Mouse (Mus musculus) lung, embryonic 16.5 days (tissue): Measurements from ENCODE around the gene Anxa8. TPM values are rescaled to one million over a fixed set of nuclear protein-coding genes. Genes with fewer than 3 reads are reported as not detected.

Experiments used
- ATAC-seq: fragments of 200-750 bp; cut with Nextera tagmentation; 2 replicates; pipeline ENCODE4 v1.8.0; 2017; ENCODE audit warnings: low read depth, mild to moderate bottlenecking, moderate library complexity
- H3K27ac ChIP-seq: fragments of 300-500 bp; sonication (generic); 2 replicates; pipeline ENCODE4 v1.5.1; 2014; ENCODE audit warnings: mild to moderate bottlenecking, control low read depth, low read length
- H3K27me3 ChIP-seq: fragments of 300-500 bp; sonication (generic); 2 replicates; pipeline ENCODE4 v1.6.1; 2014; ENCODE audit warnings: low read depth, low read length, mixed read lengths; ENCODE audit not compliant: control insufficient read depth, insufficient read depth
- H3K36me3 ChIP-seq: fragments of 300-500 bp; sonication (generic); 2 replicates; pipeline ENCODE4 v1.6.1; 2014; ENCODE audit warnings: low read length; ENCODE audit not compliant: control insufficient read depth, insufficient read depth
- H3K4me1 ChIP-seq: fragments of 300-500 bp; sonication (generic); replicated peaks from 2 replicates; pipeline ENCODE4 v1.6.1; 2014; ENCODE audit warnings: low read length, mixed read lengths; ENCODE audit not compliant: control insufficient read depth, insufficient read depth
- H3K4me2 ChIP-seq: fragments of 300-500 bp; sonication (generic); 2 replicates; pipeline ENCODE4 v1.6.1; 2014; ENCODE audit warnings: low read depth, low read length, control low read depth
- H3K4me3 ChIP-seq: fragments of 300-500 bp; sonication (generic); 2 replicates; pipeline ENCODE4 v1.5.1; 2014; ENCODE audit warnings: mild to moderate bottlenecking, low read length, control low read depth
- H3K9ac ChIP-seq: fragments of 300-500 bp; sonication (generic); 2 replicates; pipeline ENCODE4 v1.6.1; 2014; ENCODE audit warnings: low read length, control low read depth
- H3K9me3 ChIP-seq: fragments of 300-500 bp; sonication (generic); 2 replicates; pipeline ENCODE4 v1.6.1; 2016; ENCODE audit warnings: low read length; ENCODE audit not compliant: control insufficient read depth
- WGBS: fragments of 180-500 bp; shearing (Covaris S2); extraction: QIAGEN DNeasy Blood & Tissue Kit; methylation state at CpG from one replicate; pipeline ENCODE4 v1.1.7; 2014; 5-methylcytosine and 5-hydroxymethylcytosine counted together
- polyA plus RNA-seq: library from polyadenylated mRNA; unstranded; fragments of >200 nt; fragmentation: Nextera tagmentation; extraction: Ambion mirVana; gene quantifications from 2 replicates; pipeline ENCODE4 v1.2.1, GENCODE M21; 2015

Gene Anxa8
- 10.1 and 15.0 TPM in 2 replicates for polyA plus RNA-seq

DNA sequence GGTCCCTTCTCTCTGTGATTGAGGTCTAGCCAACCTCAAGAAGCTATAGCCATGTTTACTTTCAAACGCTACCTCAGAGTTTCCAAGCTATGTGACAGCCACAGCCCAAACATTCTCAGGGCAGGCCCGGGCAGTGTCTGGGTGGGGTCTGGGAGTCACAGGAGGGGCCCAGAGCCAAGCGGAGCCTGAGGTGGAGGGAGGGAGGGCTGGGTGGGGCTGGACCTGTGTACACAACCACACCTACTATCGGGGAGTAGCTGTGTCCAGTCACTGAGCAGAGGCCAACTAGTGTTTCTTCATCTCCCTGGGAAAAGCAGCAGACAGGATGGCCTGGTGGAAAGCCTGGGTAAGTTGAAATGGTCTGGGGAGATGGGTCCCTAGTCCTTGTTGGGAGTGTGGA, at the start of gene Anxa8:
Gene Anxa8 (plus strand): TSS at position 251 of the 400 bp plus-strand sequence.
- peaks cover 6% of the 10 kb centered on the region; the same call in 1 of the 2 replicates for H3K4me1 ChIP-seq
- H3K36me3 ChIP-seq = no peaks in the 10 kb centered on the region
- H3K4me2 ChIP-seq = no peak within 1 kb of the TSS
- H3K9me3 ChIP-seq = no peaks in the 10 kb centered on the region
- H3K27me3 ChIP-seq = no peaks in the 10 kb centered on the region
- no peak within 1 kb of the TSS for H3K4me3 ChIP-seq
- no peak within 1 kb of the TSS for H3K9ac ChIP-seq
- H3K27ac ChIP-seq = no peak within 1 kb of the TSS
- peak; percentile 77 for ATAC-seq
- WGBS = 17% methylated on average over 4 of the region's 4 CpGs

- 71% methylated on average over 4 of the region's 4 CpGs for WGBS
- ATAC-seq = no peak
- H3K4me1 ChIP-seq = no peaks in the 10 kb centered on the region
- H3K9ac ChIP-seq = no peak overlapping the region
- no peaks in the 10 kb centered on the region for H3K9me3 ChIP-seq
- H3K27me3 ChIP-seq = no peaks in the 10 kb centered on the region
- no peak overlapping the region for H3K27ac ChIP-seq
- H3K36me3 ChIP-seq = no peaks in the 10 kb centered on the region
- H3K4me3 ChIP-seq = no peak overlapping the region
- no peak overlapping the region for H3K4me2 ChIP-seq
These were observed 44.5 kb upstream of the Anxa8 start for GRCm38 (mm10) chr14:34041241-34041640.

- no peak for ATAC-seq
- no peak overlapping the region for H3K9ac ChIP-seq
- H3K36me3 ChIP-seq = no peaks in the 10 kb centered on the region
- WGBS = 37% methylated on average over 3 of the region's 3 CpGs
- no peaks in the 10 kb centered on the region for H3K9me3 ChIP-seq
- no peaks in the 10 kb centered on the region for H3K27me3 ChIP-seq
- H3K4me1 ChIP-seq = no peaks in the 10 kb centered on the region
- H3K4me2 ChIP-seq = no peak overlapping the region
- H3K27ac ChIP-seq = no peak overlapping the region
- no peak overlapping the region for H3K4me3 ChIP-seq
These were observed 42.4 kb upstream of the Anxa8 start for GRCm38 (mm10) chr14:34043341-34043740.

- Histone ChIP-seq H3K4me2 (no peak overlapping the region), H3K9me3 (no peaks in the 10 kb centered on the region), H3K9ac (no peak overlapping the region), H3K4me1 (no peaks in the 10 kb centered on the region), H3K4me3 (no peak overlapping the region), H3K27ac (no peak overlapping the region), H3K27me3 (no peaks in the 10 kb centered on the region), H3K36me3 (no peaks in the 10 kb centered on the region)
- ATAC-seq = no peak
- 65% methylated on average over 5 of the region's 5 CpGs for whole genome bisulfite sequencing
These were observed 35.5 kb upstream of the Anxa8 start for GRCm38 (mm10) chr14:34050101-34050779.

DNA sequence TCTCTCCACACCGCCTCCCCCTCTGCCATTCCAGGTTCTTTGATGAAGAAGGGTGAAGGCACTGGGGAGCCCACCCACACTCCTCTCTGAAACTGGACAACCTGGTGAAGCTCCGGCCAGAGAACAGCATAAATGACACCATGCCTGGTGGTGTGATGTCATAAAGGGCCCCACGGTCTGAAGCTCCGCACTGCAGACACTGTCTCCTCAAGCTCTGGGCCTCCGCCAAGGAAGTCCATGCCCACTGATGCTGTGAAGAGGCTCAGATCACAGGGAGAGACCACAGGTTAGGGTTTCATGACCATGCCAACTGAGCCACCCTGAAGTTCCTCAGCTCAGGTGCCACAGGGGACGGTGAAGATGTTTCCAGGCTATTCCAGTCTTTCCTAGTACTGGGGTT, 33.3 kb upstream of the Anxa8 start, which contains the start of gene Antxrl:
Gene Antxrl (plus strand): TSS at position 192 of the 400 bp plus-strand sequence.
- no peaks in the 10 kb centered on the region for H3K4me1 ChIP-seq
- no peaks in the 10 kb centered on the region for H3K27me3 ChIP-seq
- no peak for ATAC-seq
- no peaks in the 10 kb centered on the region for H3K9me3 ChIP-seq
- WGBS = 82% methylated on average over 6 of the region's 6 CpGs
- H3K9ac ChIP-seq = no peak within 1 kb of the TSS
- no peak within 1 kb of the TSS for H3K27ac ChIP-seq
- H3K36me3 ChIP-seq = no peaks in the 10 kb centered on the region
- no peak within 1 kb of the TSS for H3K4me3 ChIP-seq
- no peak within 1 kb of the TSS for H3K4me2 ChIP-seq

DNA sequence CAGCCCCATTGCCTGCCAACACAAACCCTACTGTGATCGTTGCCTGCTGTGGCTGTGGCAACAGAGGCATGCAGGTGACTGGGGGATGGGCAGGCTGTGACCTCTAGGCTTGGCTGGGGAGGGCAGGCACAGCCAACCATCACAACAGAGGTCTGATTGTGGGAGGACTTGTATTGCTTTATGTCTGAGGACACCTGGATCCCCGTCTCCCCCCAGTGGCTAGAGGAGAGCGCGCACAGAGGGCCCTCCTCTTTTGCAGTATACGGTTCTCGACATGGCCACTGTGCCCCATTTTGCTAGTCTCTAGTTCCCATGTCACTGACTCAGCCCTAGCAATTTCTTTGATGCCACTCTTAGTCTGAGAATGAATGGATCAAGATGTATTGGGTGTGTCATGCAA, 14.1 kb upstream of the Anxa8 start:
- Histone ChIP-seq H3K4me1 (no peaks in the 10 kb centered on the region), H3K4me3 (no peak overlapping the region), H3K27ac (no peak overlapping the region), H3K9ac (no peak overlapping the region), H3K27me3 (no peaks in the 10 kb centered on the region), H3K9me3 (no peaks in the 10 kb centered on the region), H3K36me3 (no peaks in the 10 kb centered on the region), H3K4me2 (no peak overlapping the region)
- ATAC-seq = no peak
- 62% methylated on average over 6 of the region's 6 CpGs for WGBS

DNA sequence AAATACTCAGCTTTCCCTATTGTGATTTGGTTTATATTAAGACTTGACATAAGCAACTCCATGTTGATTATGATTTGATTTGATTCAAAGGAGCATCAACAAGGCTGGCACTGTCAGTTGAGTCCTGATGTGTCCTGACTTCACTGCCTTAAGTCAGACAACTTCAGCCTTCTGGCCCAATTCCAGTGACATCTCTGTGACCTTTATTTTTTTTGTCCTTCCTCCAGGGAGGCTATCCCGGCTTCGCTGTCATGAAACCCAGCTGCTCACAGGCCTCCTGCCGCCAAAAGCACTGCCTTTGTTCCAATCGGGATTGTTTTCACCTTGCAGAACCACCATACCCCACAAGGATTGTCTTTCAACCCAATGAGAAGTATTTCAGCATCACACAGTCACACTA, 10.4 kb upstream of the Anxa8 start:
- no peaks in the 10 kb centered on the region for H3K36me3 ChIP-seq
- no peak overlapping the region for H3K9ac ChIP-seq
- WGBS = 30% methylated on average over 4 of the region's 4 CpGs
- no peaks in the 10 kb centered on the region for H3K9me3 ChIP-seq
- H3K4me1 ChIP-seq = no peaks in the 10 kb centered on the region
- H3K4me3 ChIP-seq = no peak overlapping the region
- ATAC-seq = no peak
- H3K27ac ChIP-seq = no peak overlapping the region
- no peaks in the 10 kb centered on the region for H3K27me3 ChIP-seq
- no peak overlapping the region for H3K4me2 ChIP-seq

- WGBS = 66% methylated on average over 5 of the region's 5 CpGs
- no peaks in the 10 kb centered on the region for H3K9me3 ChIP-seq
- H3K4me2 ChIP-seq = no peak overlapping the region
- no peak overlapping the region for H3K9ac ChIP-seq
- H3K36me3 ChIP-seq = no peaks in the 10 kb centered on the region
- H3K27ac ChIP-seq = no peak overlapping the region
- no peaks in the 10 kb centered on the region for H3K4me1 ChIP-seq
- no peak overlapping the region for H3K4me3 ChIP-seq
- no peak for ATAC-seq
- no peaks in the 10 kb centered on the region for H3K27me3 ChIP-seq
These were observed 8.6 kb upstream of the Anxa8 start for GRCm38 (mm10) chr14:34077222-34077621.

- no peak overlapping the region for H3K9ac ChIP-seq
- H3K4me1 ChIP-seq = no peaks in the 10 kb centered on the region
- ATAC-seq = no peak
- no peaks in the 10 kb centered on the region for H3K9me3 ChIP-seq
- H3K27me3 ChIP-seq = no peaks in the 10 kb centered on the region
- WGBS = 71% methylated on average over 4 of the region's 4 CpGs
- no peak overlapping the region for H3K27ac ChIP-seq
- H3K4me2 ChIP-seq = no peak overlapping the region
- no peaks in the 10 kb centered on the region for H3K36me3 ChIP-seq
- no peak overlapping the region for H3K4me3 ChIP-seq
These were observed 7.5 kb upstream of the Anxa8 start for GRCm38 (mm10) chr14:34078293-34078692.
